Mouse (Mus musculus): Measurements from ENCODE around the gene Ptch1. TPM values are rescaled to one million over a fixed set of nuclear protein-coding genes. Genes with fewer than 3 reads are reported as not detected.

The Ptch1 gene
- polyA plus RNA-seq, 1 experiment from 2014 or later = 25.6 TPM

- Histone ChIP-seq H3K9ac (ENCODE audit: low read length) (peak overlapping the region; percentile 99), H3K27me3 (ENCODE audit: control insufficient read depth, insufficient read depth, low read length) (0 out of 2 replicates have a peak, but pooled peaks cover 4% of the 10 kb centered on the region), H3K36me3 (ENCODE audit: control insufficient read depth, insufficient read depth, low read length) (no peaks in the 10 kb centered on the region; the same call in 1 of the 2 replicates), H3K4me2 (ENCODE audit: low read depth, severe bottlenecking) (peak overlapping the region; percentile 93), H3K4me1 (ENCODE audit: control insufficient read depth, insufficient read depth, low read length) (peaks cover 17% of the 10 kb centered on the region; the same call in 1 of the 2 replicates), H3K27ac (replicated peaks; ENCODE audit: low read depth, low read length) (peak overlapping the region; percentile 100), H3K4me3 (ENCODE audit: low read depth, low read length) (peak overlapping the region; percentile 80), H3K9me3 (ENCODE audit: control insufficient read depth, low read length) (no peaks in the 10 kb centered on the region)
- DNase-seq (ENCODE audit: low spot score) (peak; percentile 93), ATAC-seq (ENCODE audit: insufficient number of reproducible peaks, low FRiP score, low TSS enrichment, low read depth) (peak; percentile 60)
- WGBS = under 1% methylated on average over 46 of the region's 46 CpGs
These were observed 7.1 kb downstream of the Ptch1 start for GRCm38 (mm10) chr13:63566018-63567015.

GRCm38 (mm10) chr13:63565320-63566017 lies 7.9 kb downstream of the Ptch1 start:
- ATAC-seq (ENCODE audit: insufficient number of reproducible peaks, low FRiP score, low TSS enrichment, low read depth) (no peak), DNase-seq (ENCODE audit: low spot score) (peak; percentile 64)
- under 1% methylated on average over 78 of the region's 99 CpGs for WGBS
- H3K27ac ChIP-seq (replicated peaks; ENCODE audit: low read depth, low read length) = peak overlapping the region; percentile 100
- peak overlapping the region; percentile 99 for H3K9ac ChIP-seq (ENCODE audit: low read length)
- H3K9me3 ChIP-seq (ENCODE audit: control insufficient read depth, low read length) = no peaks in the 10 kb centered on the region
- peak overlapping the region; percentile 93 for H3K4me2 ChIP-seq (ENCODE audit: low read depth, severe bottlenecking)
- peaks cover 17% of the 10 kb centered on the region for H3K4me1 ChIP-seq (ENCODE audit: control insufficient read depth, insufficient read depth, low read length)
- no peaks in the 10 kb centered on the region; the same call in none of the 2 replicates for H3K36me3 ChIP-seq (ENCODE audit: control insufficient read depth, insufficient read depth, low read length)
- H3K27me3 ChIP-seq (ENCODE audit: control insufficient read depth, insufficient read depth, low read length) = 0 out of 2 replicates have a peak, but pooled peaks cover 4% of the 10 kb centered on the region
- peak overlapping the region; percentile 80 for H3K4me3 ChIP-seq (ENCODE audit: low read depth, low read length)

- WGBS = under 1% methylated on average over 36 of the region's 36 CpGs
- DNase-seq (ENCODE audit: low spot score) = peak; percentile 77
- Histone ChIP-seq H3K9ac (ENCODE audit: low read length) (peak overlapping the region; percentile 99), H3K9me3 (ENCODE audit: control insufficient read depth, low read length) (no peaks in the 10 kb centered on the region), H3K4me1 (ENCODE audit: control insufficient read depth, insufficient read depth, low read length) (peaks cover 12% of the 10 kb centered on the region), H3K27ac (replicated peaks; ENCODE audit: low read depth, low read length) (peak overlapping the region; percentile 100), H3K4me3 (ENCODE audit: low read depth, low read length) (peak overlapping the region; percentile 80), H3K36me3 (ENCODE audit: control insufficient read depth, insufficient read depth, low read length) (no peaks in the 10 kb centered on the region; the same call in none of the 2 replicates), H3K4me2 (ENCODE audit: low read depth, severe bottlenecking) (peak overlapping the region; percentile 93), H3K27me3 (ENCODE audit: control insufficient read depth, insufficient read depth, low read length) (0 out of 2 replicates have a peak, but pooled peaks cover 4% of the 10 kb centered on the region)
- no peak for ATAC-seq (ENCODE audit: insufficient number of reproducible peaks, low FRiP score, low TSS enrichment, low read depth)
These were observed 8.6 kb downstream of the Ptch1 start for GRCm38 (mm10) chr13:63564626-63565319.

- Histone ChIP-seq H3K27ac (replicated peaks; ENCODE audit: low read depth, low read length) (peak overlapping the region; percentile 100), H3K36me3 (ENCODE audit: control insufficient read depth, insufficient read depth, low read length) (no peaks in the 10 kb centered on the region; the same call in none of the 2 replicates), H3K4me2 (ENCODE audit: low read depth, severe bottlenecking) (peak overlapping the region; percentile 93), H3K9ac (ENCODE audit: low read length) (peak overlapping the region; percentile 99), H3K27me3 (ENCODE audit: control insufficient read depth, insufficient read depth, low read length) (no peaks in the 10 kb centered on the region), H3K9me3 (ENCODE audit: control insufficient read depth, low read length) (no peaks in the 10 kb centered on the region), H3K4me1 (ENCODE audit: control insufficient read depth, insufficient read depth, low read length) (peaks cover 7% of the 10 kb centered on the region), H3K4me3 (ENCODE audit: low read depth, low read length) (peak overlapping the region; percentile 80)
- WGBS = 0% methylated on average over 51 of the region's 51 CpGs
- ATAC-seq (ENCODE audit: insufficient number of reproducible peaks, low FRiP score, low TSS enrichment, low read depth) (no peak), DNase-seq (ENCODE audit: low spot score) (peak; percentile 75)
These were observed 9.4 kb downstream of the Ptch1 start for GRCm38 (mm10) chr13:63563781-63564625.

GRCm38 (mm10) chr13:63562972-63563780 lies 10.2 kb downstream of the Ptch1 start:
- Histone ChIP-seq H3K27ac (replicated peaks; ENCODE audit: low read depth, low read length) (peak overlapping the region; percentile 100), H3K9me3 (ENCODE audit: control insufficient read depth, low read length) (no peaks in the 10 kb centered on the region), H3K4me2 (ENCODE audit: low read depth, severe bottlenecking) (peak overlapping the region; percentile 93), H3K36me3 (ENCODE audit: control insufficient read depth, insufficient read depth, low read length) (no peaks in the 10 kb centered on the region; the same call in none of the 2 replicates), H3K4me3 (ENCODE audit: low read depth, low read length) (peak overlapping the region; percentile 80), H3K9ac (ENCODE audit: low read length) (peak overlapping the region; percentile 99), H3K27me3 (ENCODE audit: control insufficient read depth, insufficient read depth, low read length) (no peaks in the 10 kb centered on the region), H3K4me1 (ENCODE audit: control insufficient read depth, insufficient read depth, low read length) (peaks cover 12% of the 10 kb centered on the region)
- DNase-seq (ENCODE audit: low spot score) (peak; percentile 88), ATAC-seq (ENCODE audit: insufficient number of reproducible peaks, low FRiP score, low TSS enrichment, low read depth) (peak; percentile 58)
- WGBS = under 1% methylated on average over 51 of the region's 51 CpGs

GRCm38 (mm10) chr13:63562141-63562971 lies 11.0 kb downstream of the Ptch1 start:
- no peaks in the 10 kb centered on the region for H3K9me3 ChIP-seq (ENCODE audit: control insufficient read depth, low read length)
- H3K4me3 ChIP-seq (ENCODE audit: low read depth, low read length) = peak overlapping the region; percentile 80
- DNase-seq (ENCODE audit: low spot score) = peak; percentile 33
- peak overlapping the region; percentile 99 for H3K9ac ChIP-seq (ENCODE audit: low read length)
- 9% methylated on average over 7 of the region's 7 CpGs for WGBS
- H3K4me2 ChIP-seq (ENCODE audit: low read depth, severe bottlenecking) = peak overlapping the region; percentile 93
- H3K27me3 ChIP-seq (ENCODE audit: control insufficient read depth, insufficient read depth, low read length) = no peaks in the 10 kb centered on the region
- H3K36me3 ChIP-seq (ENCODE audit: control insufficient read depth, insufficient read depth, low read length) = no peaks in the 10 kb centered on the region; the same call in none of the 2 replicates
- peaks cover 19% of the 10 kb centered on the region for H3K4me1 ChIP-seq (ENCODE audit: control insufficient read depth, insufficient read depth, low read length)
- no peak for ATAC-seq (ENCODE audit: insufficient number of reproducible peaks, low FRiP score, low TSS enrichment, low read depth)
- H3K27ac ChIP-seq (replicated peaks; ENCODE audit: low read depth, low read length) = peak overlapping the region; percentile 43; the same call in 1 of the 2 replicates

Measured in limb, embryonic 11.5 days (tissue).